Mouse (Mus musculus) liver, embryonic 15.5 days (tissue): ENCODE results near the gene Ipmk. TPM values are rescaled to one million over a fixed set of nuclear protein-coding genes. Genes with fewer than 3 reads are reported as not detected.

ENCODE experiments used
- ATAC-seq: fragments of 200-750 bp; cut with Nextera tagmentation; 2 replicates; pipeline ENCODE4 v1.8.0; 2017; ENCODE audit warnings: moderate number of reproducible peaks, mild to moderate bottlenecking, moderate library complexity; ENCODE audit not compliant: insufficient read depth
- H3K27ac ChIP-seq: fragments of 300-500 bp; sonication (generic); replicated peaks from 2 replicates; pipeline ENCODE4 v1.5.1; 2015; ENCODE audit warnings: mild to moderate bottlenecking, inconsistent platforms
- H3K27me3 ChIP-seq: fragments of 300-500 bp; sonication (generic); 2 replicates; pipeline ENCODE4 v1.6.1; 2015; ENCODE audit warnings: mild to moderate bottlenecking, inconsistent platforms
- H3K36me3 ChIP-seq: fragments of 300-500 bp; sonication (generic); replicated peaks from 2 replicates; pipeline ENCODE4 v1.6.1; 2015; ENCODE audit warnings: moderate library complexity, mild to moderate bottlenecking, inconsistent platforms
- H3K4me1 ChIP-seq: fragments of 300-500 bp; sonication (generic); replicated peaks from 2 replicates; pipeline ENCODE4 v1.6.1; 2015; ENCODE audit warnings: inconsistent platforms
- H3K4me2 ChIP-seq: fragments of 300-500 bp; sonication (generic); 2 replicates; pipeline ENCODE4 v1.6.1; 2015; ENCODE audit warnings: moderate library complexity, mild to moderate bottlenecking, inconsistent platforms
- H3K4me3 ChIP-seq: fragments of 300-500 bp; sonication (generic); replicated peaks from 2 replicates; pipeline ENCODE4 v1.5.1; 2015; ENCODE audit warnings: mild to moderate bottlenecking, inconsistent platforms
- H3K9ac ChIP-seq: fragments of 300-500 bp; sonication (generic); 2 replicates; pipeline ENCODE4 v1.6.1; 2015; ENCODE audit warnings: moderate library complexity, mild to moderate bottlenecking, inconsistent platforms
- H3K9me3 ChIP-seq: fragments of 300-500 bp; sonication (generic); replicated peaks from 2 replicates; pipeline ENCODE4 v1.6.1; 2016; ENCODE audit warnings: inconsistent platforms
- WGBS: fragments of 180-500 bp; shearing (Covaris S2); methylation state at CpG from one replicate; pipeline ENCODE4 v1.1.7; 2015; ENCODE audit warnings: mixed read lengths; ENCODE audit not compliant: insufficient replicate concordance; 5-methylcytosine and 5-hydroxymethylcytosine counted together
- polyA plus RNA-seq: library from polyadenylated mRNA; unstranded; fragments of >200 nt; fragmentation: Nextera tagmentation; extraction: Ambion mirVana; gene quantifications from 2 replicates; pipeline ENCODE4 v1.2.1, GENCODE M21; 2015

Ipmk gene
- 8.3 and 9.1 TPM in 2 replicates for polyA plus RNA-seq

DNA sequence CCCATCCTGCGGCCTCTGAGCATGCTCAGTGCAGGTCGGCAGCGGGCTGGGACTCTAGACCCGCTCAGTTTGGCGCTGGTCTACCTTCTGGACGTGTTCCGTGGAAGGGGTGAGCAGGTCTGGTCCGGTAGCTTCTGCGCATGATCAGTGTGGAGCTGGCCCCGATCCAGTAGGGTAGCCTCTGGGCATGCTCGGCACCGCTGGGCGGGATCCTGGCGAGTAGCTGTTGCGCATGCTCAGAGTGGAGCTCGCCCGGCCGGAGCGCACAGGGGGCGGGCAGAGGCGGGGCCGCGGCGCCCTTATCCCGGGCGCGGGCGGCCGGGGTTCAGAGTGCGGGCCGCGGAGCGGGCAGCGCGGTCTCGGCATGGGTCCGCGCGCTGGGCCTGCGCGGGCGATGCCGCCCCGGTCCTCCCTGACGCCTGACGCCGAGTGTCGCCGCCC is at the start of gene Ipmk:
Gene Ipmk, plus strand, starts transcription at position 255 of the 441 bp plus-strand sequence.
- ATAC-seq: peak; percentile 88
- Histone ChIP-seq H3K4me2 (peak within 1 kb of the TSS; percentile 98), H3K4me3 (peak within 1 kb of the TSS; percentile 92), H3K27me3 (no peaks in the 10 kb centered on the region), H3K27ac (peak within 1 kb of the TSS; percentile 93), H3K36me3 (peaks cover 12% of the 10 kb centered on the region; the same call in 1 of the 2 replicates), H3K4me1 (peaks cover 62% of the 10 kb centered on the region), H3K9me3 (no peaks in the 10 kb centered on the region), H3K9ac (peak within 1 kb of the TSS; percentile 95)
- under 1% methylated on average over 47 of the region's 49 CpGs for WGBS

DNA sequence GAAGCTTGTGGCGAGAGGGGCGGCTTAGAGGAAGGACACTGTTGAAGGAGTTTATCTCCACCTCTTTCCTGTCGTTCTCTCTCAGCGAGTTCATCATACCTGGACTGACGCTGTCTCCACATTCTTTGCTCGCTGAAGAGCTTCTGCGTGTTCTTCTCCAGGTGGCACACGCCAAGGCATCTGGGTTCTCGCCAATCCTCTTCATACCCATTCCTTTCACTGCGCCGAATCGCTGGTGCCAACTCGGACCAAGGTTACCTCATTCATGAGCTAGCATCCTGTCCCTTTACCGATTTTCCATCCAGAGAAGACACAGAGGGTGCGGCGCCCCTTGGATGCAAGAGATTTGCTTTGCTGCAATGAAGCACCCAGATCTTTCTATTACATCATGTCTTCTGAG is 47.4 kb upstream of the Ipmk start:
- H3K27ac ChIP-seq: no peak overlapping the region
- H3K4me3 ChIP-seq: no peak overlapping the region
- ATAC-seq: no peak
- no peaks in the 10 kb centered on the region for H3K27me3 ChIP-seq
- WGBS: 40% methylated on average over 16 of the region's 16 CpGs
- H3K9ac ChIP-seq: no peak overlapping the region
- H3K4me1 ChIP-seq: no peaks in the 10 kb centered on the region
- no peaks in the 10 kb centered on the region for H3K36me3 ChIP-seq
- H3K9me3 ChIP-seq: no peaks in the 10 kb centered on the region
- H3K4me2 ChIP-seq: no peak overlapping the region

DNA sequence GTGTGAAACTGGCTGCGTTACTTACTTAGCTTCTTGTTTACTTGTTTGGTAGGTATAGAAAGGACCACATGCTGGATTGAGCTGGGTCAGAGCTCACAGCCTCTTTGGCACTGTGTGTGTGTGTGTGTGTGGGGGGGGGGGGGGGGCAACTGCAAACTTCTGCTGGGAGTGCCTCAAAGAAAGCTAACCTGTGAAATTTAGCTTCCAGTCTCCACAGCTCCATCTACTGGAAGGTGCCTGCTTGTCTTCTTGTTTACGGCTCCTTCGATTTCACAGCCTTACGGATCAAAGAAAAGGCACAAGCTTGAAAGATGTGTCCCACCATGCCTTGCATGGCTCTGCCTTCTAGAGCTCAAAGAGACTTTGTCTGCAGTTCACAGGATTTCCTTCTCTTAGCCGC is 45.1 kb upstream of the Ipmk start:
- H3K9ac ChIP-seq: no peak overlapping the region
- peak overlapping the region; percentile 13; the same call in 1 of the 2 replicates for H3K4me2 ChIP-seq
- no peaks in the 10 kb centered on the region for H3K9me3 ChIP-seq
- H3K4me1 ChIP-seq: no peaks in the 10 kb centered on the region
- no peak overlapping the region for H3K27ac ChIP-seq
- WGBS: 21% methylated on average over 5 of the region's 5 CpGs
- H3K4me3 ChIP-seq: no peak overlapping the region
- H3K27me3 ChIP-seq: no peaks in the 10 kb centered on the region
- ATAC-seq: no peak
- H3K36me3 ChIP-seq: no peaks in the 10 kb centered on the region

DNA sequence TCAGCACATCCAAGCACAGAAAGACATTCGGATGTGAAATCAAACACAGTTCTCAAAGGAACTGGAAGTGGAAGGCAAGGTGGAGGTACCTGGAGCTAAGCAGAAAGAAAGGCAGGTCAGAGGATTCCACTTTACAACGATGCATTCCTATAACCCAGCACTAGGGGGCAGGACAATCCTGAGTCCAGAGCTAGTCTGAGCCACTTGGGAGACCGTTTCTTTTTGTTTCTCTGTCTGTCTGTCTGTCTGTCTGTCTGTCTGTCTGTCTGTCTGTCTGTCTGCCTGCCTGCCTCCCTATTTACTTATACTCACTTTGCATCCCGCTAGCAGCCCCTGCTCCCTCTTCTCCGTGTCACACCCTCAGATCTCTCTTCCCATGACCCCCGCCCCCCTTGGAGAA is 41.4 kb upstream of the Ipmk start:
- 15% methylated on average over 6 of the region's 6 CpGs for WGBS

DNA sequence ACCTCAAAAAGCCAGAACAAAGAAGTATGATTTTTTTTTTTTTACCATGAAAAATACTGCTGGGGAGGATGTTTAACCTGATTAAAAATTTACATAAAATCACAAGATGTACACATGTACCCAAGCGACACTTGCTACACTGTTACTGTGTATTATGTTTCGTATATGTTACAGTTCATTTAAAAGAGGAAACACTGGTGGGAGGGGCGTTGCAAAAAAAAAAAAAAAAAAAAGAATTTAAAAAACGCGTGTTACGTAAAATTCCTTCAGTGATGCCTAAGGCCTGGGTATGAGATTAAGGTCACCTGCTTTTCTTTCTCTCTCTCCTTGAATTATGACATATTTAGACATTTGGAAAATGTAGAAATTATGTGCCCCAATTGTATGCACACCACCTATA is 40.8 kb upstream of the Ipmk start:
- 43% methylated on average over 6 of the region's 6 CpGs for WGBS
- Histone ChIP-seq H3K9ac (no peak overlapping the region), H3K4me2 (peak overlapping the region; percentile 38; the same call in 1 of the 2 replicates), H3K4me1 (no peaks in the 10 kb centered on the region), H3K9me3 (no peaks in the 10 kb centered on the region), H3K4me3 (no peak overlapping the region), H3K27me3 (no peaks in the 10 kb centered on the region), H3K36me3 (no peaks in the 10 kb centered on the region), H3K27ac (no peak overlapping the region)
- no peak for ATAC-seq

More for the DNA sequence above, 41.4 kb upstream of the Ipmk start:
- no peak overlapping the region for H3K27ac ChIP-seq
- no peaks in the 10 kb centered on the region for H3K27me3 ChIP-seq
- ATAC-seq: no peak
- no peaks in the 10 kb centered on the region for H3K9me3 ChIP-seq
- H3K4me3 ChIP-seq: peak overlapping the region; percentile 12; the same call in 1 of the 2 replicates
- H3K36me3 ChIP-seq: no peaks in the 10 kb centered on the region
- H3K9ac ChIP-seq: no peak overlapping the region
- no peaks in the 10 kb centered on the region for H3K4me1 ChIP-seq
- H3K4me2 ChIP-seq: peak overlapping the region; percentile 38

DNA sequence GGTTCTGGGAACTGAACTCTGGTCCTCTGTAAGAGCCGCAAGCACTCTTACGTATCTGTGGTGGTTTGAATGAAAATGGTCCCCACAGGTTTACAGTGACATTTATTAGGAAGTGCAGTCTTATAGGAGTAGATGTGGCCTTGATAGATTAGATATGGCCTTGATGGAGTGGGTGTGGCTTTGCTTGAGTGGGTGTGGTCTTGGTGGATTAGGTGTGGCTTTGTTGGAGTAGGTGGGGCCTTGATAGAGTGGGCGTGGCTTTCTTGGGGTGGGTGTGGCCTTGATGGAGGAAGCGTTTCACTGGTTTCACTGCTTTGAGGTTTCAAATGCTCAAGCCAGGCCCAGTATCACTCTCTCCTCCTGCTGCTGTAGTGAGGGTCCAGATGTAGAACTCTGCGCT is 39.4 kb upstream of the Ipmk start:
- ATAC-seq: no peak
- Histone ChIP-seq H3K4me3 (no peak overlapping the region), H3K27me3 (no peaks in the 10 kb centered on the region), H3K36me3 (no peaks in the 10 kb centered on the region), H3K27ac (no peak overlapping the region), H3K9ac (no peak overlapping the region), H3K4me2 (no peak overlapping the region), H3K9me3 (no peaks in the 10 kb centered on the region), H3K4me1 (no peaks in the 10 kb centered on the region)
- 76% methylated on average over 5 of the region's 5 CpGs for WGBS

DNA sequence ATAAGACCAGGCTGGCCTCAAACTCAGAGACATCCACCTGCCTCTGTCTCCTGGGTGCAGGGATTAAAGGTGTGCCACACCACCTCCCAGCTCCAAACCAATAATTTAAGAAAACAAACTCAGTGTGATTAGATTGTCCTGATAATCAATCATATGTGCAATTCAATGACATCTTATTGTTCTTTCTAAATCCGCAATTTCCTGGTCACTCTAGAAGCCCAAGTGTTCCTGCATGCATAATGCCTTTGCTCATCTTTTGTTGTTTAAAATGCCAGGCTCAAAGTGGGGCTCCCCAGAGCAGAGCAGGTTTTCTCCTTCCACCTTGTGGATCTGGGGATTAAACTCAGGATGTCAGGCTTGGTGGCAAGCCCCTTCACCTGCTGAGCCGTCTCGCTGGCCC is 37.3 kb upstream of the Ipmk start:
- Histone ChIP-seq H3K4me1 (no peaks in the 10 kb centered on the region), H3K9ac (no peak overlapping the region), H3K4me3 (no peak overlapping the region), H3K27ac (no peak overlapping the region), H3K9me3 (no peaks in the 10 kb centered on the region), H3K36me3 (no peaks in the 10 kb centered on the region), H3K4me2 (no peak overlapping the region), H3K27me3 (no peaks in the 10 kb centered on the region)
- no peak for ATAC-seq
- 50% methylated on average over 3 of the region's 3 CpGs for WGBS

DNA sequence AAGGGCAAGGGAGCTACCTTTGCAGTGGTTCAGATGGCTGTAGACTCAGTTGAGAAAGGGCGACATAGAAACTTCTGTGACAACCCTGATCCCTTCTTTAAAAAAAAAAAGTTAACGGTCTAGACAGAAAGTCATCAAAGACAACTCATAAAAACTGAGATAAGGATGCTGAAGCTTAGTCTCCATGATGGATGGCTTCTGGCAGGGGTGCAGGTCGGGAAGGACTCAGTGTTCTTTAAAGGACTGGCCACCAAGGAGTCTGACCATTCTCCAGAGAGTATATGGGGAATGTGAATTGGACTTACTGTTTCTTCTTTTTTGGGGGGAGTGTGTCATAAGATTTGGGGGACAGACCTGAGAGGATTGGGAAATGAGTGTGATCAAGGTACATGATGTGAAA is 33.0 kb upstream of the Ipmk start:
- Histone ChIP-seq H3K4me2 (no peak overlapping the region), H3K36me3 (no peaks in the 10 kb centered on the region), H3K27me3 (no peaks in the 10 kb centered on the region), H3K27ac (no peak overlapping the region), H3K9me3 (no peaks in the 10 kb centered on the region), H3K4me3 (no peak overlapping the region), H3K9ac (no peak overlapping the region), H3K4me1 (no peaks in the 10 kb centered on the region)
- WGBS: 63% methylated on average over 3 of the region's 3 CpGs
- no peak for ATAC-seq

DNA sequence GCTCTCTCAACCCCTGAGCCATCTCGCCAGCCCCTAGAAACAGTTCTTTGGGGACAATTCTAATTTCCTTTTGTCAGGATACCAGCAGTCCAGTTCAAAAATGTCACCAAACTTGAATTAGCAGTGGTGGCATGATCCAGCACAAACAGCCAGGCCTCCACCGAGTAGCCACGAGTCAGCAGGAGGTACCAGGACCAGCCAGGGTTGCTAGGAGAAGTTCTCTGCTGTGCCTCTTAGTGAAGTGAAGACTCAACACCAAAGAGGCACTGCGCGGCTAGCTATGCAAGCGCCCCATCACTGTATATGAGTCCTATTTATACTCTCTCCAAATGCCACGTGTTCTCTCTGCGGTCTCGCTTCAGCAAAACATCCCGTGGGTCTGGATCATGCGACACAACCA is 31.5 kb upstream of the Ipmk start:
- Histone ChIP-seq H3K4me3 (no peak overlapping the region), H3K4me1 (no peaks in the 10 kb centered on the region), H3K27me3 (no peaks in the 10 kb centered on the region), H3K9ac (no peak overlapping the region), H3K27ac (no peak overlapping the region), H3K4me2 (no peak overlapping the region), H3K36me3 (no peaks in the 10 kb centered on the region), H3K9me3 (no peaks in the 10 kb centered on the region)
- 63% methylated on average over 11 of the region's 11 CpGs for WGBS
- ATAC-seq: no peak

DNA sequence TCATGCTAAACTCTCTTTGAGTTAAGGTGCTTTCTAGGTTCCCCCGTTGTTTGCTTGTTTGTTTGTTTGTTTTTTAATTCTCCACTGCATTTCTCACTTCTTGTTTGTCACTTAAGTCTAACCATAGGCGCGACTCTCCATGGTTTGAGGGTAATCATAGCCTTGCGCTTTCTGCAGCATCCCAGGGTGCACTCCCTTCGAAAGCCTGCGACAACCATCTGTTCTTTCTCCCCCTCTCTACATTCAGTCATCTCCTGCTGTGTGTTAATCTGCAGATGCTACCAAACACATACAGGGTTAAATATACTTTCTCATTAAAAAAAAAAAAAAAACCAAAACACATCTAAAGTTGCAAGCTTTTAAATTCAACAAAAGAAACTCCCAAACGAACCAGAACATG is 31.1 kb upstream of the Ipmk start:
- H3K27ac ChIP-seq: no peak overlapping the region
- H3K36me3 ChIP-seq: no peaks in the 10 kb centered on the region
- H3K4me3 ChIP-seq: no peak overlapping the region
- no peaks in the 10 kb centered on the region for H3K4me1 ChIP-seq
- no peak overlapping the region for H3K4me2 ChIP-seq
- WGBS: 55% methylated on average over 7 of the region's 7 CpGs
- no peak for ATAC-seq
- H3K9me3 ChIP-seq: no peaks in the 10 kb centered on the region
- H3K9ac ChIP-seq: no peak overlapping the region
- no peaks in the 10 kb centered on the region for H3K27me3 ChIP-seq

DNA sequence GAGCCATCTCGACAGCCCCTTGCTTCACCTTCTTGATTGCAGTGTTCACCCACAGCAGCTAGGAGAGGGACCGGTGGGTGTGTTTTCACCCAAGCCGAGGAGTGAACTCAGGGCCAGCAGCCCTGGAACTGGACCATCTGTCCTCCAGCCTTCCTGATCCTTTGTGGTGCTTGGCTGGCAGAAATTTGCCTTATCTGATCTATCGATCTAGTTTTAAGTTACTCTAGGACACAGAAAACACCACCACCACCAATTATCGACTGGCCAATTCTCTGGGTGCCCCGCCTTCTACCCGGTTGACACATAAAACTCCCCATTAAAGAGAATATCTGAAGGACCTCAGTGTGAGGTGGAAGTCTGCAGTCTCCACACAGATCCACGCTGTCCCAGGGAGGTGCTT is 23.9 kb upstream of the Ipmk start:
- Histone ChIP-seq H3K9me3 (no peaks in the 10 kb centered on the region), H3K4me1 (no peaks in the 10 kb centered on the region), H3K9ac (no peak overlapping the region), H3K27ac (no peak overlapping the region), H3K4me3 (no peak overlapping the region), H3K27me3 (no peaks in the 10 kb centered on the region), H3K36me3 (no peaks in the 10 kb centered on the region), H3K4me2 (no peak overlapping the region)
- WGBS: 58% methylated on average over 8 of the region's 8 CpGs
- ATAC-seq: no peak

DNA sequence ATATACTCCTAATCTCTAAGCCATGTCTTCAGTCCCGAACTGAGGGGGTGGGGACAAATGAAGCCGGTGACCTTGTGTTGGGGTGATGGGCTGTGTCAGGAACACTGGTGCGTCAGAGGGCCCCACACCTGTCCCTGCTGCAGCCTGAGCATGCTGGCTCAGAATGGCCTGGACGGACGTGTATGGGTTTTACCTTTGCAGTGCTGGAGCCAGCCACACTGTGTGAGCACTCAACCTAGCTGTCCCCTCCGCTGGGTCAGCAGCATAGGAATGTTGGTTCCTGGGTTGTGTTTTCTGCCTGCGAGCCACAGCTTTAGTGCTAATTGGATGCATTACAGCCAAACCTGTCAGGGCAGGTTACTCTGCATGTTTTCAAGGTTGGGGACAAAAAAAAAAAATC is 21.4 kb upstream of the Ipmk start:
- H3K4me3 ChIP-seq: no peak overlapping the region
- no peaks in the 10 kb centered on the region for H3K9me3 ChIP-seq
- H3K27ac ChIP-seq: no peak overlapping the region
- H3K36me3 ChIP-seq: peaks cover 21% of the 10 kb centered on the region
- H3K27me3 ChIP-seq: no peaks in the 10 kb centered on the region
- H3K4me2 ChIP-seq: no peak overlapping the region
- 61% methylated on average over 7 of the region's 7 CpGs for WGBS
- ATAC-seq: no peak
- H3K9ac ChIP-seq: no peak overlapping the region
- no peaks in the 10 kb centered on the region for H3K4me1 ChIP-seq
